Mouse (Mus musculus): ENCODE data around the gene Mxra7. TPM values are rescaled to one million over a fixed set of nuclear protein-coding genes. Genes with fewer than 3 reads are reported as not detected.

Gene Mxra7
- polyA plus RNA-seq, 1 experiment: 18.6 TPM

DNA sequence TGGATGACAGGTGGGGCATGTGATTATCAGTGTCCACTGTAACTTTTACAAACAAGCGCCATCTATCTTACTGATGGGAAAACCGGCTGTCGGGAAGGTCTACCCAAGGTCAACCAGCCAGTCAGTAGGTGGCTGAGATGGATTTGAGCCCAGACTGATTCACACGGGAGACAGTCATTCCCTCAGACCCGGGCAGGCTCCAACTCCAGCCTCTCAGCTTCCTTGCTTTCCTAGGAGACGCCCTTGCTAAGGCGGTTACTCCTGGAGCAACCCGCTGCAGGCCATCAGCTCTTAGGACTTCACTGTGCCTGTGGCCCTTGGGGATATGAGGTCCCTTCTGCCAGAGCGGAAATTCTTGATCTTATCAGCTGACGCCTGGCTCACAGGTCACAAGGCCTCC is 36.6 kb upstream of the Mxra7 start:
- Histone ChIP-seq H3K4me1 (ENCODE audit: control insufficient read depth, insufficient read depth, insufficient read length) (no peaks in the 10 kb centered on the region), H3K27me3 (ENCODE audit: control insufficient read depth, insufficient read depth, low read length) (no peaks in the 10 kb centered on the region), H3K4me3 (ENCODE audit: extremely low read depth, insufficient read depth, insufficient read length) (no peak overlapping the region), H3K27ac (ENCODE audit: insufficient read depth, low read length) (no peak overlapping the region), H3K36me3 (ENCODE audit: control insufficient read depth, insufficient read depth, low read length) (peaks cover 13% of the 10 kb centered on the region)
- DNase-seq (ENCODE audit: low read depth in 1 of 2, low spot score in 2 of 2): no peak
- no peak for TF ChIP-seq CTCF (IDR thresholded peaks at IDR 0.05; ENCODE audit: extremely low read depth, insufficient read depth, insufficient read length, insufficient replicate concordance)
- WGBS: 88% methylated on average over 10 of the region's 10 CpGs

- 82% methylated on average over 12 of the region's 12 CpGs for WGBS
- DNase-seq (ENCODE audit: low read depth in 1 of 2, low spot score in 2 of 2): no peak
- peaks cover 4% of the 10 kb centered on the region for H3K36me3 ChIP-seq (ENCODE audit: control insufficient read depth, insufficient read depth, low read length)
- no peak overlapping the region for H3K4me3 ChIP-seq (ENCODE audit: extremely low read depth, insufficient read depth, insufficient read length)
- no peaks in the 10 kb centered on the region; the same call in 1 of the 2 replicates for H3K4me1 ChIP-seq (ENCODE audit: control insufficient read depth, insufficient read depth, insufficient read length)
- no peaks in the 10 kb centered on the region for H3K27me3 ChIP-seq (ENCODE audit: control insufficient read depth, insufficient read depth, low read length)
- H3K27ac ChIP-seq (ENCODE audit: insufficient read depth, low read length): no peak overlapping the region
- TF ChIP-seq CTCF (IDR thresholded peaks at IDR 0.05; ENCODE audit: extremely low read depth, insufficient read depth, insufficient read length, insufficient replicate concordance): no peak
- TF ChIP-seq POLR2A (IDR thresholded peaks at IDR 0.05; ENCODE audit: low read depth, low read length): no peak
Observed at GRCm38 (mm10) chr11:116857183-116857850, 29.5 kb upstream of the Mxra7 start.

- H3K27me3 ChIP-seq (ENCODE audit: control insufficient read depth, insufficient read depth, low read length): no peaks in the 10 kb centered on the region
- no peak for DNase-seq (ENCODE audit: low read depth in 1 of 2, low spot score in 2 of 2)
- H3K36me3 ChIP-seq (ENCODE audit: control insufficient read depth, insufficient read depth, low read length): peaks cover 9% of the 10 kb centered on the region
- TF ChIP-seq POLR2A (IDR thresholded peaks at IDR 0.05; ENCODE audit: low read depth, low read length) (no peak), CTCF (IDR thresholded peaks at IDR 0.05; ENCODE audit: extremely low read depth, insufficient read depth, insufficient read length, insufficient replicate concordance) (no peak)
- H3K27ac ChIP-seq (ENCODE audit: insufficient read depth, low read length): no peak overlapping the region
- H3K4me1 ChIP-seq (ENCODE audit: control insufficient read depth, insufficient read depth, insufficient read length): no peaks in the 10 kb centered on the region; the same call in none of the 2 replicates
- 8% methylated on average over 10 of the region's 10 CpGs for WGBS
- H3K4me3 ChIP-seq (ENCODE audit: extremely low read depth, insufficient read depth, insufficient read length): peak overlapping the region; percentile 96
Observed at GRCm38 (mm10) chr11:116854279-116854678, 26.4 kb upstream of the Mxra7 start.

DNA sequence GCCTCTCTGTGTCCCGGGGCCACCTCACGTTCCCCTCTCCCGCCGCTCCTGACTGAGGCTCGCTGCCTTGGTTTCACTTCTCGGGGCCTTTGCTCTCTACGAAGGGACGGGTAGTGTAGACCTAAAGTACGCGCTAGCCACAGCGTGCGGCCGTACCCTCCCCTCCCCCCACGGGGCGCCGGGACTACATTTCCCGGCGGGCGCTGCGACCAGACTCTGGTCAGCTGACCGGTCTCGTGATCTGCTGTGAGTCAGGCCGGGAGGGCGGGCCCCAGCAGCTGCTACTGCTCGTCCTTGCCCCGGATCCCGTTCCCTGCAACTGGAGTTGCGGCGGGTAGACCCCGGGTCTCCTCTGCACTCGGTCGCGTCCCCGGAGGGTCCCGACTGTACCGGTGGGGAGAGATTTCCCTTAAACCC is 25.7 kb upstream of the Mxra7 start:
- peaks cover 11% of the 10 kb centered on the region for H3K36me3 ChIP-seq (ENCODE audit: control insufficient read depth, insufficient read depth, low read length)
- under 1% methylated on average over 36 of the region's 36 CpGs for WGBS
- no peaks in the 10 kb centered on the region for H3K27me3 ChIP-seq (ENCODE audit: control insufficient read depth, insufficient read depth, low read length)
- H3K4me3 ChIP-seq (ENCODE audit: extremely low read depth, insufficient read depth, insufficient read length): peak overlapping the region; percentile 96
- no peak for TF ChIP-seq CTCF (IDR thresholded peaks at IDR 0.05; ENCODE audit: extremely low read depth, insufficient read depth, insufficient read length, insufficient replicate concordance)
- no peak; the same call in none of the 2 replicates for TF ChIP-seq POLR2A (IDR thresholded peaks at IDR 0.05; ENCODE audit: low read depth, low read length)
- H3K4me1 ChIP-seq (ENCODE audit: control insufficient read depth, insufficient read depth, insufficient read length): no peaks in the 10 kb centered on the region; the same call in none of the 2 replicates
- peak; percentile 88 to 96 for DNase-seq (ENCODE audit: low read depth in 1 of 2, low spot score in 2 of 2)
- peak overlapping the region; percentile 99 for H3K27ac ChIP-seq (ENCODE audit: insufficient read depth, low read length)

GRCm38 (mm10) chr11:116852891-116853511 is 25.2 kb upstream of the Mxra7 start, which contains the start of gene Srsf2:
Gene Srsf2 (minus strand): TSS chr11:116853094.
- H3K4me3 ChIP-seq (ENCODE audit: extremely low read depth, insufficient read depth, insufficient read length): peak within 1 kb of the TSS; percentile 96
- peak within 1 kb of the TSS; percentile 99 for H3K27ac ChIP-seq (ENCODE audit: insufficient read depth, low read length)
- no peak for TF ChIP-seq CTCF (IDR thresholded peaks at IDR 0.05; ENCODE audit: extremely low read depth, insufficient read depth, insufficient read length, insufficient replicate concordance)
- peak; percentile 99 for TF ChIP-seq POLR2A (IDR thresholded peaks at IDR 0.05; ENCODE audit: low read depth, low read length)
- H3K36me3 ChIP-seq (ENCODE audit: control insufficient read depth, insufficient read depth, low read length): peaks cover 16% of the 10 kb centered on the region
- no peaks in the 10 kb centered on the region; the same call in none of the 2 replicates for H3K4me1 ChIP-seq (ENCODE audit: control insufficient read depth, insufficient read depth, insufficient read length)
- peak; percentile 90 to 93 for DNase-seq (ENCODE audit: low read depth in 1 of 2, low spot score in 2 of 2)
- WGBS: under 1% methylated on average over 67 of the region's 74 CpGs
- no peaks in the 10 kb centered on the region for H3K27me3 ChIP-seq (ENCODE audit: control insufficient read depth, insufficient read depth, low read length)

GRCm38 (mm10) chr11:116852291-116852890 is 24.5 kb upstream of the Mxra7 start, which contains the start of gene Mfsd11:
Gene Mfsd11 (plus strand): TSS chr11:116852440.
- WGBS: under 1% methylated on average over 82 of the region's 91 CpGs
- Histone ChIP-seq H3K27me3 (ENCODE audit: control insufficient read depth, insufficient read depth, low read length) (no peaks in the 10 kb centered on the region), H3K36me3 (ENCODE audit: control insufficient read depth, insufficient read depth, low read length) (peaks cover 18% of the 10 kb centered on the region)

More at GRCm38 (mm10) chr11:116852291-116852890, 24.5 kb upstream of the Mxra7 start, which contains the start of gene Mfsd11:
- Histone ChIP-seq H3K4me3 (ENCODE audit: extremely low read depth, insufficient read depth, insufficient read length) (peak within 1 kb of the TSS; percentile 96), H3K4me1 (ENCODE audit: control insufficient read depth, insufficient read depth, insufficient read length) (no peaks in the 10 kb centered on the region; the same call in none of the 2 replicates), H3K27ac (ENCODE audit: insufficient read depth, low read length) (peak within 1 kb of the TSS; percentile 99)
- DNase-seq (ENCODE audit: low read depth in 1 of 2, low spot score in 2 of 2): peak; percentile 39 to 80
- no peak for TF ChIP-seq CTCF (IDR thresholded peaks at IDR 0.05; ENCODE audit: extremely low read depth, insufficient read depth, insufficient read length, insufficient replicate concordance)
- no peak for TF ChIP-seq POLR2A (IDR thresholded peaks at IDR 0.05; ENCODE audit: low read depth, low read length)

Measured in spleen, adult 2 months (tissue).